Mouse (Mus musculus) Muller cell, postnatal 12 days (primary cell): ENCODE results near the gene Rfng.
"Not testable (repeated sequence)": the region's sequence is repeated elsewhere in the genome, so short reads cannot be mapped to it uniquely, and the experiment has no call there.

Experiments
- DNase-seq: peaks from one replicate; pipeline ENCODE4 v3.0.0-alpha.2; 2015; ENCODE audit errors: inconsistent ontology term

Gene Rfng

DNA sequence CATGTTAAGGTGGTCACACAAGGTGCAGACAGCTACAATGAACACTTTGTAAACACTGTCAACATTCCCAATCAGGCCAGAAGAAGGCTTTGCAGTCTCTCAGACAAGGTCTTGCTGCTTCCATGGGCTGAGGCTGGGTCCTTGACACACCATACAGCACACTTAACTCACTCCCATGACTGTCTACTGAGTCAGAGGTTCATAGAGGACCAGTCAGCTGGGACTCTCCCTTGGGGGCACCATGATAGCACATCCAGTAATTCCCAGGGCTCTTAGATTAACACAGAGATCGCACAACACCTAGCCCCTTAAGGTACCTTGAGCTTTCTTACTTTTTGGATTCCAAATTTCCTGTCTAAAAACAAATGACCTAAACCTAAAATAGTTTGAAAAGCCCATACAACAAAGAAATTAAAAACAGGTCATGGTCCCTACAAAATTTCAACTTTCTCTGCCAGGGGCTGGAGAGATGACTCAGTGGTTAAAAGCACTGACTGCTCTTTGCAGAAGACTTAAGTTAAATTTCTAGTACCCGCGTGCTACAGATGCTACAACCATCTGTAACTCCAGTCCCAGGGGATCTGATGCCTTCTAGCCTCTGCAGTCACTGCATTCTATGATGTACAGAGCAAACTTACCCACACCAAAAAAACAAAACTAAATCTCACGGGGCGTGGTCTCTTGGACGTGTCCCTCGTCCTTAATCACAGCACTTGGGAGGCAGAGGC, 10.4 kb downstream of the Rfng start:
- no peak for DNase-seq

DNA sequence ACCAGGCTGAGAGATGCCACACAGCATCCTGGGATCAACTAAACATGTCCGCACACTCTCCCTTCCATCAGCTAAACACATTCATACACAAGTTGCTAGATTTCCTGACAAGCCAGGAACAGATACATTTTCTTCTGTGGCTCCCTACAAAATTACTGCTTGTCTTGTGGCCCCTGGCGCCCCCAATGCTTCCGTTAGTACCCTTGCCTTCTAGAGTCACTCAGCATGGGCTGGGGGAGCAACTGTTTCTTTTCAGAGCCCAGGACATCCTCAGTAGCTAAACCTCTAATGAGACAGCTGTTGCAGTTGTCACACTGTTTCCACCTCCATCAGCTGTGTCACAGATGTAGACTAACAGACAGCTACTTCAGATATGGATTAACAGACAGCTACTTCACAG, 11.3 kb downstream of the Rfng start:
- no peak for DNase-seq

DNA sequence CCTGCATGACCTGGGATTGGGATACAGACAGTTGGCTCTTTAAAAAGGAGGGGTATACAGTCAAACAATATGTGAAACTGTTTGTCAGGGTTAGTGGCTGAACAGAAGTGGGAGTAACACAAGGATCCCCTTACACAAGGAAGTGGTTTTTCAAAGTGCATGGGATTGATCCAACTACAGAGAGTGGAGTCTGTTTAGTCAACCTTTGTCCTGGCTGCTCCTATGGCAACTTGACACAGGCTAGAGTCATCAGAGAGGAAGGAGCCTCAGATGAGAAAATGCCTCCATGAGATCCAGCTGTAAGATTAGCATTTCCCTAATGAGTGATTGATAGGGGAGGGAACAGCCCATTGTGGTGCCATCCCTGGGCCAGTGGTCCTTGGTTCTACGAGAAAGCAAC, 15.8 kb downstream of the Rfng start:
- no peak for DNase-seq

DNA sequence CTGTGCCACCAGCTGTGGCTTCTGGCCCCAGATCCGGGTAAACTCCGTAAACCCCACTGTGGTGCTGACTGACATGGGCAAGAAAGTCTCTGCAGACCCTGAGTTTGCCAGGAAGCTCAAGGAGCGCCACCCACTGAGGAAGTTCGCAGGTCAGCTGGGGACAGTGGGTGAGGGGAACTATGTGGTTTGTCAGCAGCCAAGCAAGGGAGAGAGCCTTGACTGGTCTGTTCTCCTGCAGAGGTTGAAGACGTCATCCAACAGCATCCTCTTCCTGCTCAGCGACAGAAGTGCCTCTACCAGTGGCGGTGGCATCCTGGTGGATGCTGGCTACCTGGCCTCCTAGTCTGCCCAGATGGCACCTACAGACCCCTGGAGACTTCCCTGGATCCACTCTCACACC, 17.0 kb downstream of the Rfng start:
- not testable (repeated sequence) for DNase-seq

DNA sequence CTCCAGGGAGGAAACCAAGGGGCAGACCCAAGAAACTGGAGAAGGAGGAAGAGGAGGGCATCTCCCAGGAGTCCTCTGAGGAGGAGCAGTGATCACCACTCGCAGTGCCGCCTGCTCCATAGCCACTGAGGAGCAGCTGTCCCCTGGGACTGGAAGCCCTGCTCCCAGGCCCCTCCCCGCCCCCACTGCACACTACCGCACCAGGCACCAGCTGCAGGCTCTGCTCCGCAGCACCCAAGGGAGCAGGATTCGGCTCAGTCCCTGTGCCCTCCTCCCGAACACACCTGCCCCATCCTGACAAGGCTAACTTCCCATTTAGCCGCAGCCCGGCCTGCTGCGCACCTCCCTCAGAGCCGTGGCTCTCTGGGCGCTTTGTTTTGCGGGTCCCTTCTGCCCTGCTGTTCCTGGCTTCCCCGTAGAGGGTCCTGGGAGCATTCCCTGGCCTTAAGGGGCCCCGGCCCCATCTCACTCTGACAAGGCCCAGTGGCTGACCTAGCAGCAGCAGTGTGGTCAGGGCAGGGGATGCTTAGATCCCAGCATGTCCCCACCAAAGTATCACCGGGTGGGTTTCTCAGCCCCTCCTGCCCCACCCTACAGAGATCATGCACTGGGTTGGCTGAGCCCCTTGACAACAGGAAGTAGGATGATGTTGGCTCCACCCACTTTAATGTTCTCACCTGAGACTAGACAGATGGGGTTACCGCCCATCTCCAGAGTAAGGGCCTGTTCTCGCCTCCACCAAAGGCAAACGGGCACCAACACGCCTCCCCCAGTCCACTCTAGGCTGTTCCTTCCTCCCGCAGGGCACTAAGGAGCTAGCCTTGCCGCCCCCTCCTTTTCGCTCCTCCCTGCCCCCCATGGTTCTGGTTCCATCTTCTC, 20.6 kb downstream of the Rfng start:
- not testable (repeated sequence) for DNase-seq

DNA sequence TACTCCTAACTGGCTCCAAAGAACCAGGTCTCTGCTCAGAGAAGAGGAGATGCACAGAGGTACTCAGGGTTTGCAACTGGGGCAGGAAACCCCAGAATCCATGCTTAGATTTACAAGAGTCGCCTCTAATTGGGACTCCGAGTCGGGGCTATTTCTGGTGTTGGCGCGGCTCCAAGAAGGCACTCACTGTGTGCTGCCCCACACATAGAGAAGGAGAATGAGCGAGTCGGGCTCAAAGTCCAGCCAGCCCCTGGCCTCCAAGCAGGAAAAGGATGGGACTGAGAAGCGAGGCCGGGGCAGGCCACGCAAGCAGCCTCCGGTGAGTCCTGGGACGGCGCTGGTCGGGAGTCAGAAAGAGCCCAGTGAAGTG, 21.4 kb downstream of the Rfng start, which contains the start of gene Hmga1b:
Hmga1b (plus strand) TSS at position 123 of the 370 bp plus-strand sequence.
- peak; percentile 13 for DNase-seq

DNA sequence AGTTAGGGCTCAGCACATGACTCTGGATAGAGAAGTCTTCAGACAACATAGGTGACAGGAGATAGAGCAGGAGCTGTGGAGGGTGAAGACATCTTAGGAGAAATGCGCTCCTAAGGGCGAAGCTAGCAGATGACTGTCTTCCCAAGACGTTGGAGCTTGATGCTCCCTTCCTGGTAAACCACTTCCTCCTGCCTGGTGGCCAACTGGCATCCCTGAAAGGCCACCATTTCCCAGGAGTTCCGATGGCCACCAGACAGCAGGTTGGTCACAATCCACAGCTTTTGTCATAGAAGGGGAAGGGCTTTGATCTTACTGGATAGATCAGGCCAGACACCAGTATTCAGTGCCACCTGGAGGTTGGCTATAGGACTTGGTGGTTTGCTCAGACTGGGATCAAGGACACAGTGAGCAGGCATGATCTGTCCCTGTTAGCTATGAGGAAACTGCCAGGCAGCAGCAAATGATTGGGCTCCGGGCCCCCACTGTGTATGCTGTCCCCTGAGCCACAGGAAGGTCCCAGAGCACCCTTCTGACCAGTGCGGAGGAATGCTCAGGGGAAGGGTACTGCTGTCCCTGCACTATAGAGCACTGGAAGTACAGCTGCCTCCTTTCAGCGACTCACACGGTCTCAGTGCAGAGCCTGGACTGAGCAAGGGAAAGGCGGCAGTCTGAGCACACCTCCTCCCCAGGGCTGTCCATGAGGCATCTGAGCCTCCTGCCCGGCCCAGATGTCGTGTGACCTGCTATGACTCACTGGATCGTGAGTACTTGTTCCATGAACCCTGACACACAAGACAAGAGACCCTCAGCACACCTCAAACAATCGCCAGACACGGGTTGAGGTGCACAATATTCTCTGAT, 22.0 kb downstream of the Rfng start:
- no peak for DNase-seq

DNA sequence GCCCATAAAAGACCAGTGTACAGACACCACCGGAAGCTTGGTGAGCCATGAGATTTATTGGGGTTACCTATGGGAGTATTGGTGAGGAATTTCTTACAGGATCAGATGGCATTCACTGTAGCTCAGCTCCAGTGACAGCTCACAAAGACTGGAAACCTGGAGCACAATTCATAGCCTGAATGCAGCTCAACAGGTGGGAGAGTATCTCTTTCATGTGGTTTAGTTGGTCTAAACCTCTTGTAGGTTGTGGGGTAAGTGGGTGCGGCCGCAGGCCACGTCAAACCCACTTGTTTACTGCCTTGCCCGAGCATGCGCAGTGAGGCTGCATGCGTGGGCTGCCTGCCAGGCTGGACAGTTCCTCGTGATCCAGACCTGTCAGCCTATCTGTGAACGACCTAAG, 23.8 kb downstream of the Rfng start:
- no peak for DNase-seq

DNA sequence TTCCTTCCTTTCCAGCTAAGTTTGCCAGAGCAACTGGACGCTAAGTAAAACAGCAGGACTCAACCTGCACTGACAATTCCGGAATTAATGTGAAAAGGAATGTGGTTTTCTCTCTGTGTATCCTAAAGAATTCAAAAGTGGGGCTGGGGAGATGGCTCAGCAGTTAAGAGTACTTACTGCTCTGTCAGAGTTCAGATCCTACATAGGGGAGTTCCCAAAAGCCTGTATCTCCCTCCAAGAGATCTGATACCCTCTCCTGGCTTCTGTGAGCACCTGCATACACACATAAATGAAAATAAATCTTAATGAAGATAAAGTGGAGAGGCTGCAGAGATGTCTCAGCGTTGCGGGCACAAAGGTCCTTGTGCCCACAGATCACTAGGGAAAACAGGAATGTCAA, 32.4 kb downstream of the Rfng start:
- DNase-seq, result no peak

DNA sequence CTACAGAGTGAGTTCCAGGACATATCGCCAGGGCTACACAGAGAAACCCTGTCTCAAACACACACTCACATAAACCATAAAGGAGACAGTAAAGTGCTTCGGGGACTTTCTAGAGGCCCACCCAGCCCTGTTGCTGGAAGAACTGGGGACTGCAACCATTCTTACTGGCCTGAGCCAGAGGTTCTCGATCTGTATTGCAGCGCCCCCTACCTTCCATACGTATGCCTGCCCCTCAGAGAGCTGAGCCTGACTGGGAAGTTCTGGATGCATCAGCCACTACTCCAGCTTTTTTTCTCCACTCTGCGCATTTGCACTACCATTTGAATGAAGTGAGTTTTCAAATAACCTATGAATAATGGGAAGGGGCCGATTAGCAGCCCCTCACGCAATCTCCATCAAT, 34.6 kb downstream of the Rfng start:
- no peak for DNase-seq

DNA sequence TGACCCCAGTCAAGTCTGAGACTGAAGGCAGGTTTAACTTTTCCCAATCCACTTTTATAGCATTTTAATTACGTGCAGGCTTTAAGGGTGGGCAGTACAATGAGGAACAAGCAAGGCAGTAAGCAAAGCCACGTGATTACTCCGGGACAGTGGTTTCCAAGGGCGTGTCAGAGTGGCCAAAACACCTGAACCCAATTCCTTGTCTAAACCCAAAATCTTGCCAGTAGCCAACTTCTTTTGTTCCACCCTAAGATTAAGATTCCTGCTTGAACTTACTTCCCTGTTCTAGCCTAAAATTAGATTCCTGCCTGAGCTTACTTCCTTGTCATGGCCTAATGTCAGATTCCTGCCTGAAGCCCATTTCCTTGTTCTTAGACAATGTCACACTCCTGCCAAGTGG, 36.0 kb downstream of the Rfng start:
- DNase-seq, result no peak

DNA sequence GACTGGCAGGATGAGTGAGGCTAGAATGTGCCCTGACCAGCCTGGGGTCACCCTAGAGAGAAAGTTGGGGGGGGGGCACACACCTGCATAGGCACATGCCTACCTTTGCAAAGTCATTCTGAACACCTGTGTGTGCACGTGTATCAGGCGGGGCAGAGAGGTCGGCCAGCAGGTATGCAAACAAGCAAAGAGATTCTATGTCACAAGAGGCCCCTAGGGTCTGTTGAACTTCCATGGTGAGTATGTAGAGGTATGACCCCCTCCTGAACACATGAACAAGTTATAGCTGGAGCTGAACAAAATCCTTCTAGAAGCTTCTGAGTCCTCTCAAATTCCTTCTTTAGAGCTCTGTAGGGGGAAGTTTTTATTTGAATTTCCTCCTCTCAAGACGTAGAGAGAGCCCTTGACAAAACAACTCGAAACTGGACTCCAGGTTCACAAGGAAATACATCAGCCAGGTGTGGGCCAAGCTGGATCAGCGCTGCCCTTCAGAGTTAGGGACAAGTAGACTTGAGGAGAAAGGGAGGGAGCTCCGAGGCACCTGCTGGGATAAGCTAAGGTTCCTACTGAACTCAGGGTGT, 39.8 kb downstream of the Rfng start:
- DNase-seq, result no peak

DNA sequence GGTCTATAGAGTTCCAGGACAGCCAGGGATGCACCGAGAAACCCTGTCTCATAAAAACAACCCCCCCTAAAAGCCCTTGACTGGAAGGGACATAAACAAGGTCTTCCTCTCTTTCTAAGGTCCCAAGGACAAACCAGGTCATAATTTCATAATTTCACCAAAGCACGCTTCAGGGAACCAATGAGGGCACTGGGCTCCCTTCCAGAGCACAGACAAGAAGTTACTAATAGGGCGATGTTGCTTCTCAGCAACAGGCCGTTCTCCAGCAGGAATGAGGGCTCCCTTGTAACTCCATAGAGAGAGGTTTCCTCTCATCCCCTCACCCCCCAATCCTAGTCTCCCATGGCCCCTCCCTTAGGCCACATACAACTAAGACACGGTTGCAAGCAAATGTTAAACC, 43.0 kb downstream of the Rfng start:
- no peak for DNase-seq

DNA sequence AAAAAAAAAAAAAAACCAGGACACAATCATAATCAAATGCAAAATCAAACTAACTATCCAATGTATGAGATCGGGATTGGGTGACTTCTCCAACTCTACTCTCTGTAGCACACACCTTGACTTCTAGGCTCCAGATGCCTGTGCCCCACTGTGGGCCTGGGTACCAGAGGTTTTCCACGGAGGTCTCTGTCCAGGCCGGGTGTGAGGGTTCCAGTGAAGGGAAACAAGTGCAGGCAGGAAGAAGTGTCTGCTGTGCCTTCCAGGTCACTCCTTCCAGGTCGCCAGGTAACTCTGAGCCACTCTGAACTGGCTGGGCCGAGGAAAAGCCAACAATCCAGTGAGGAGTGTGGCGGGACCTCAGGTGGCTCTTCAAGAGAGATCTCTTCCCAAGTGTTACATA, 47.6 kb downstream of the Rfng start:
- no peak for DNase-seq

DNA sequence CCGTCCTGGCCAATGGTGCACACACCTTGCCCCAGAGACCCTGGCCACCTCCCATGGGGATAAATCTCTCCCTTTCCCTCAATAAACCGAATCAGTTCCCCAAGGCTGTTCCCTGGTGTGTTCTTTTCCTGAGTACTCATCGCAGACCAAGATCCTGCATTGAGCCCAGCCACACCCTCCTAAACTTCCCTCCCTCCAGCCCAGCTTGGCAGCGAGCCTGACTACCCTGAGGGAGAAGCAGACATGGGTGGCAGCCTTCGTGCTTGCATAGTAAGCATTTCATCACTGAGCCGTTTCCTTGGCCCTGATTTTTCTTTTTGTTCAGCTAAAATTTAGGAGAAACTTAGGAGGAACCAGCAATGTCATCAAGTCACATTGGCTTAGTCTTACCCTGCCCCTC, 50.5 kb downstream of the Rfng start:
- no peak for DNase-seq

DNA sequence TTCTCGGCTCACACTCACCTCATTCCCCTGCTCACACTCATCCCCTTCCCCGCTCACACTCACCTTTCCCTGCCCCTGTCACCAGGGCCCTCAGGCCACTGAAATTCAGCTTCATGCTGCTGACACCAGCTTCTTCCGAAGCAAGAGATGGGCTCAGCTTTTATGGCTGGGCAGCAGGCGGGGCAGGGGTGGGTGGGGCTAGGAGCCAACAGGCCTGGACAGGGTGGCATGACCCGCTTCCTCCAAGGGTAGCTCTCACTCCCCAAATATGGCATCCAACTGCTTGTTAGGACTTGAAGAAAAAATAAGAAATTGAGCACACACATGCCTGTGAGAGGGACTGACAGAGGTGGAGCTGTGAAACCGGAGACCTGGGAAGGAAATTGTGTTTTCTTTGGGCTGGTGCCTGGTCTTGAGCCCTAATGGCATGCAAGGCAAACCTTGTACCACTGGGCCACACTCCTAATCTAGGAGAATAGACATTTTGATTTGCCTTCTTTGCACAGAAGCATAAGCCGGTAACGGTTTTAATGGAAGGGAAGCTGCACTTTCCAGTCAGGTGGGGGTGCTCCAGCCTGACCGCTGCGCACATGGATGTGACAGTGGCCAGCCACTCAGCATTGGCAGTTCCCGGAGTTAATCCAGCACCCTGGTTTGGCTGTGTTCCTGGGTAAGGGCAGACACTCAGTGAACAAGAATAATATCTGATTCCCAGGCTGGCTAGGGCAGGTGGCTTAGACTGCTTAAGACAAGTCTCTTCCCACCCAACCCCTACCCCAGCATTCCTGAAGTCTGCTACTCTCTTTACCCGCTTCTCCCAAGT, 51.9 kb downstream of the Rfng start, which contains the start of gene Cbr2:
Cbr2 (minus strand) TSS at position 257 of the 823 bp plus-strand sequence.
- no peak for DNase-seq

DNA sequence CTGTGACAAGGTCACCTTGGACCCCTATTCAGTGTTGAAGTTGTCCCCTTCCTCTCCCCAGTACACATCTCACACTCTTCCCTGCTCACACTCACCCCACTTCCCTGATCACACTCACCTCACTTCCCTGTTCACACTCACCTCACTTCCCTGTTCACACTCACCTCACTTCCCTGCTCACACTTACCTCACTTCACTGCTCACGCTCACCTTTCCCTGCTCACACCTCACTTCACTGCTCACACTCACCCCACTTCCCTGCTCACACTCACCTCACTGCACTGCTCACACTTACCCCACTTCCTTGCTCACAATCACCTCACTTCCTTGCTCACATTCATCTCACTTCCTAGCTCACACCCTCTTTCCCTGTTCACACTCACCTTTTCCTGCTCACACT, 52.6 kb downstream of the Rfng start:
- DNase-seq, result no peak
